Mouse (Mus musculus): ENCODE measurements around the gene Pomp. TPM values are rescaled to one million over a fixed set of nuclear protein-coding genes. Genes with fewer than 3 reads are reported as not detected.
A peak's percentile ranks its signal among the peaks of the same experiment; 100 is the strongest.
"Not testable (repeated sequence)": the region's sequence is repeated elsewhere in the genome, so short reads cannot be mapped to it uniquely, and the experiment has no call there.

Pomp gene
- total RNA-seq, 1 experiment from 2014 or later: 246 TPM

- no peak for DNase-seq
These were observed 199 bp upstream of the Pomp start for GRCm38 (mm10) chr5:147860076-147860448.

- no peak for DNase-seq
These were observed 8.4 kb downstream of the Pomp start for GRCm38 (mm10) chr5:147868674-147869073.

GRCm38 (mm10) chr5:147869568-147869967 is 9.3 kb downstream of the Pomp start:
- DNase-seq: no peak

- no peak for DNase-seq
These were observed 10.0 kb downstream of the Pomp start for GRCm38 (mm10) chr5:147870296-147870695.

GRCm38 (mm10) chr5:147871091-147871820 is 11.0 kb downstream of the Pomp start:
- no peak for DNase-seq

- no peak for DNase-seq
These were observed 14.3 kb downstream of the Pomp start for GRCm38 (mm10) chr5:147874491-147875065.

GRCm38 (mm10) chr5:147875210-147875609 is 14.9 kb downstream of the Pomp start:
- DNase-seq: no peak

GRCm38 (mm10) chr5:147877520-147877919 is 17.3 kb downstream of the Pomp start:
- DNase-seq: no peak

- DNase-seq: peak; percentile 31
These were observed 19.9 kb downstream of the Pomp start for GRCm38 (mm10) chr5:147879971-147880682.

- DNase-seq: no peak
These were observed 23.3 kb downstream of the Pomp start for GRCm38 (mm10) chr5:147883581-147883980.

GRCm38 (mm10) chr5:147888313-147889297 is 28.3 kb downstream of the Pomp start:
- DNase-seq: no peak

- DNase-seq: no peak
These were observed 32.5 kb downstream of the Pomp start for GRCm38 (mm10) chr5:147892735-147893134.

- DNase-seq: no peak
These were observed 32.9 kb downstream of the Pomp start for GRCm38 (mm10) chr5:147893143-147893542.

- DNase-seq: no peak
These were observed 33.6 kb downstream of the Pomp start for GRCm38 (mm10) chr5:147893766-147894454.

- DNase-seq: peak; percentile 93
These were observed 34.3 kb downstream of the Pomp start, which contains the start of gene Slc46a3 for GRCm38 (mm10) chr5:147894455-147895076. Gene Slc46a3, minus strand, starts transcription at chr5:147894815.

- no peak for DNase-seq
These were observed 35.4 kb downstream of the Pomp start for GRCm38 (mm10) chr5:147895436-147896198.

GRCm38 (mm10) chr5:147896501-147896900 is 36.2 kb downstream of the Pomp start:
- DNase-seq: not testable (repeated sequence)

GRCm38 (mm10) chr5:147898254-147898653 is 38.0 kb downstream of the Pomp start:
- no peak for DNase-seq

GRCm38 (mm10) chr5:147898968-147899549 is 38.8 kb downstream of the Pomp start:
- no peak for DNase-seq

Data from adrenal gland, postnatal 25 days (tissue).